ENCODE assay signal across 18 mouse cellular contexts in the genomic region with DNA sequence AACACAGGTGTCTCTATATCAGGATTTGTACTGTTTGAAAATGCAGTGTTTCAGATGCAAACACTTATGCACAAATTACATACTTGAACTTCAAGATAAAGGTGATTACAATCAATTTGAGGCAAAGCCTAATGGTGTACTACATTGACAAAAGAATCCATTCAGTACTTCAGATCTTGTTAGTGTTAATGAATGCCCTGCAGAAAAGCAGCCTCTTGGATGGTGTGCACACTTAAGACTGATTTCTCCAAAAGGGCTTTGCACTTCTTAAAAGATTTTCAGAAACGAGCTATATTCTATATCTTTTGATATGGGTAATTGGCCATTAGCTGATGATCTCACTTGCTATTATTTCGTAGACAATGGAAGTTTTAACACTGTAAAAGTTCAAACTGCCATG.
"Had no signal": no experiment of that assay in that cellular context is flagged by ENCODE, and none has a peak within 500 bp of the region (broad histone marks: within the 10 kb centered on the region; RNA-seq: fewer than 3 reads in every experiment).

No protein-coding gene starts in this region.

- H3K9me3 ChIP-seq: lung, embryonic 15.5 days; megakaryocyte, embryonic 14.5 days; midbrain, embryonic 13.5 days; midbrain, embryonic 15.5 days; neural tube, embryonic 12.5 days; stomach, embryonic 15.5 days had no signal

- H3K9ac ChIP-seq: liver, postnatal 0 days; lung, embryonic 15.5 days; midbrain, embryonic 13.5 days; midbrain, embryonic 15.5 days; neural tube, embryonic 12.5 days; stomach, embryonic 15.5 days had no signal

- H3K36me3 ChIP-seq: lung, embryonic 15.5 days; midbrain, embryonic 13.5 days; midbrain, embryonic 15.5 days; neural tube, embryonic 12.5 days; stomach, embryonic 15.5 days had no signal

- ATAC-seq: liver, postnatal 0 days; lung, postnatal 0 days; midbrain, embryonic 13.5 days; midbrain, embryonic 15.5 days had no signal

- DNase-seq: liver, postnatal 0 days; lung, adult 2 months; lung, postnatal 14 days; lung, postnatal 36 days; right cerebral cortex, postnatal 14 days; thymus, adult 2 months; thymus, postnatal 25 days; thymus, postnatal 4 days had no signal

- H3K4me2 ChIP-seq: lung, embryonic 15.5 days; midbrain, embryonic 11.5 days; midbrain, embryonic 13.5 days; midbrain, embryonic 15.5 days; neural tube, embryonic 12.5 days; stomach, embryonic 15.5 days had no signal

- H3K27ac ChIP-seq: lung, embryonic 15.5 days; macrophage; midbrain, embryonic 13.5 days; midbrain, embryonic 15.5 days; neural tube, embryonic 12.5 days; stomach, embryonic 15.5 days; stomach, postnatal 0 days had no signal

- H3K4me3 ChIP-seq: lung, embryonic 15.5 days; megakaryocyte, embryonic 14.5 days; midbrain, embryonic 13.5 days; midbrain, embryonic 15.5 days; neural tube, embryonic 12.5 days; stomach, embryonic 15.5 days had no signal

- H3K27me3 ChIP-seq: lung, embryonic 15.5 days; megakaryocyte, embryonic 14.5 days; midbrain, embryonic 13.5 days; midbrain, embryonic 15.5 days; neural tube, embryonic 12.5 days; stomach, embryonic 15.5 days had no signal

- H3K4me1 ChIP-seq: lung, embryonic 15.5 days; megakaryocyte, embryonic 14.5 days; midbrain, embryonic 13.5 days; midbrain, embryonic 15.5 days; neural tube, embryonic 12.5 days; stomach, embryonic 15.5 days had no signal
